Mouse (Mus musculus) yolk sac, embryonic 10.5 days (tissue): Measurements from ENCODE around the gene Grin3b.

Experiments
- DNase-seq: peaks from one replicate; pipeline ENCODE4 v3.0.0-alpha.2; 2017; ENCODE audit warnings: low spot score

The Grin3b gene

GRCm38 (mm10) chr10:80017361-80017760 lies 46.8 kb downstream of the Grin3b start:
- no peak for DNase-seq

GRCm38 (mm10) chr10:80017771-80018170 lies 47.3 kb downstream of the Grin3b start:
- no peak for DNase-seq

GRCm38 (mm10) chr10:80018739-80019297 lies 48.3 kb downstream of the Grin3b start:
- peak; percentile 79 for DNase-seq

GRCm38 (mm10) chr10:80019471-80020131 lies 49.1 kb downstream of the Grin3b start:
- peak; percentile 62 for DNase-seq

GRCm38 (mm10) chr10:80020191-80020590 lies 49.7 kb downstream of the Grin3b start:
- DNase-seq = no peak

- no peak for DNase-seq
These were observed 50.2 kb downstream of the Grin3b start for GRCm38 (mm10) chr10:80020603-80021319.

GRCm38 (mm10) chr10:80021320-80021641 lies 50.8 kb downstream of the Grin3b start:
- DNase-seq = no peak

DNA sequence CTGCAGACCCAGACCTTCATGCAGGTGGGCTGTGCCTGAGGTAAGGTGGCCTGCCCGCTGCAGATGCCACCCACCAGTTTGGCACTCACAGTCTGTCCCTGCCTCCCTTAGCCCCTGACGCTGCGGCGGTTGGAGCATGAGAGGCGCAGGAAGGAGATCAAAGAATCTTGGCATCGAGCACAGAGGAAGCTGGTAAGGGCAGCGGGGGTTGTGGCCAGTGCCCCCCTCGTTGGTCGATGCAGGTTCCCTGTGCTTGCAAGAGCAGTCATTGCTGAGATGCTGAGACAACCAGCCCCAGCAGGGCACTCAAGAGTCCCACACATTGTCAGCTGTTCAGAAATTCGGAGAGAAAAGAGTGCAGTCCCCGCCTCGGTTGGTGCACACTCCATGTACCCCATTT lies 51.6 kb downstream of the Grin3b start:
- DNase-seq = no peak

GRCm38 (mm10) chr10:80022806-80023205 lies 52.3 kb downstream of the Grin3b start:
- DNase-seq = no peak

- DNase-seq = no peak
These were observed 53.2 kb downstream of the Grin3b start for GRCm38 (mm10) chr10:80023758-80024157.

GRCm38 (mm10) chr10:80024229-80025043 lies 53.9 kb downstream of the Grin3b start:
- DNase-seq = no peak

- no peak for DNase-seq
These were observed 54.5 kb downstream of the Grin3b start for GRCm38 (mm10) chr10:80025044-80025347.

- DNase-seq = no peak
These were observed 54.9 kb downstream of the Grin3b start for GRCm38 (mm10) chr10:80025463-80025862.

GRCm38 (mm10) chr10:80025889-80026288 lies 55.4 kb downstream of the Grin3b start:
- DNase-seq = no peak
